Mouse (Mus musculus) liver, embryonic 14.5 days (tissue): ENCODE results near the gene Rtl1.

ENCODE experiments used
- CTCF ChIP-seq: IDR thresholded peaks from 2 replicates; pipeline ENCODE4 v1.5.1; 2016; ENCODE audit warnings: antibody characterized with exemption, low read depth, control low read depth
- EP300 ChIP-seq: IDR thresholded peaks from 2 replicates; pipeline ENCODE4 v1.6.1; 2016; ENCODE audit warnings: antibody characterized with exemption, low read depth

DNA sequence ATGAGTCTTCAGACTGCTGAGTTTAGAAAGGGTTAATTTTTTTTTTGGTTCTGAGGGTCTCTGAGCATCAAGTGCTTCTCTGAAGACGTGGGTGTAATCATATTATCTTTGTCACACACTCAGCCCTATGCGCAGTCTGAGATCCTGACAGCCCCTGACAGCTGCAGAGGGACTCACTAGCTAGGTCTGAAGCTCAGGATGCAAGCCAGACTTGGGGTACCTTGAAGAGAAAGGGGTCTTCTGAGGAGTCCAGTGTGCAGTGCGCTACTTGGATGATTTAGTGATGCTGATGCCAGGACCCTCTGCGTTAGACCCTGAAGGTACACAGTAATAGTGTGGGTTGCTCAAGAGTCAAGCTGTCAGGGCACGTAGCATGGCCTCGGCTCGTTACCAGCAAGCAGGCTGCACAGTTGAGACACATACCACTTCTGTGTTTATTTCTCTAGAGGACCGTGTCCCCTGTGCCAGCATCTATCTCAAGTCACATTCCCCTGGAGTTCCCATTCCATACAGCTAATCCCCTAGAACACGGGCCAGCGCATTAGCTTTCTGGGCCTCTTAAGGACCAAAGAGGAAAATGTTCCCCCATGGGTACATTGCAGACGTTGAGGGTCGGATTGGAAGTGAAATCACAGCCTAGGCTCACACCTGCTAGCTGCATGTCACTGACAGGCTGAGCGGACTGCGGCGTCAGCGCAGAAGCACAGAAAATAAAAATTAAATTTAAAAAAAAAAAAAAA lies 5.0 kb upstream of the Rtl1 start:
- TF ChIP-seq CTCF (no peak), EP300 (no peak)
